Mouse (Mus musculus) brain, adult 2 months (tissue): Measurements from ENCODE around the gene Optc.

ENCODE experiments used
- DNase-seq: peaks from one replicate; pipeline ENCODE4 v3.0.0; 2011; ENCODE audit warnings: low read depth, low spot score

The Optc gene

GRCm38 (mm10) chr1:133918088-133918470, 10.3 kb upstream of the Optc start:
- DNase-seq: no peak

- DNase-seq: no peak
These were observed 9.8 kb upstream of the Optc start for GRCm38 (mm10) chr1:133917456-133918087.

GRCm38 (mm10) chr1:133915723-133916355, 8.0 kb upstream of the Optc start:
- DNase-seq: peak; percentile 60

GRCm38 (mm10) chr1:133915115-133915514, 7.3 kb upstream of the Optc start:
- no peak for DNase-seq

- DNase-seq: no peak
These were observed 5.2 kb upstream of the Optc start for GRCm38 (mm10) chr1:133913018-133913417.

- peak; percentile 82 for DNase-seq
These were observed 3.7 kb upstream of the Optc start for GRCm38 (mm10) chr1:133911456-133911855.

GRCm38 (mm10) chr1:133911008-133911407, 3.2 kb upstream of the Optc start:
- DNase-seq: no peak

GRCm38 (mm10) chr1:133910108-133910507, 2.3 kb upstream of the Optc start:
- DNase-seq: peak; percentile 65

GRCm38 (mm10) chr1:133908659-133909575, 1.1 kb upstream of the Optc start:
- peak; percentile 74 for DNase-seq

- peak; percentile 38 for DNase-seq
These were observed 1.4 kb downstream of the Optc start for GRCm38 (mm10) chr1:133906420-133906819.

GRCm38 (mm10) chr1:133900825-133901224, 7.0 kb downstream of the Optc start:
- DNase-seq: peak; percentile 87

GRCm38 (mm10) chr1:133899043-133899542, 8.7 kb downstream of the Optc start:
- DNase-seq: no peak

- peak; percentile 83 for DNase-seq
These were observed 10.5 kb downstream of the Optc start for GRCm38 (mm10) chr1:133897293-133897692.

GRCm38 (mm10) chr1:133891489-133891888, 16.3 kb downstream of the Optc start:
- no peak for DNase-seq

GRCm38 (mm10) chr1:133889949-133890598, 17.7 kb downstream of the Optc start:
- no peak for DNase-seq

- DNase-seq: no peak
These were observed 20.1 kb downstream of the Optc start for GRCm38 (mm10) chr1:133887538-133888250.

GRCm38 (mm10) chr1:133887044-133887443, 20.8 kb downstream of the Optc start:
- peak; percentile 95 for DNase-seq

GRCm38 (mm10) chr1:133886431-133886830, 21.4 kb downstream of the Optc start:
- DNase-seq: peak; percentile 82

GRCm38 (mm10) chr1:133885811-133886210, 22.0 kb downstream of the Optc start:
- DNase-seq: no peak

- no peak for DNase-seq
These were observed 23.1 kb downstream of the Optc start for GRCm38 (mm10) chr1:133884746-133885145.

- DNase-seq: peak; percentile 86
These were observed 23.7 kb downstream of the Optc start for GRCm38 (mm10) chr1:133884090-133884489.
